Mouse (Mus musculus): ENCODE results near the gene Mtch1.

GRCm38 (mm10) chr17:29312082-29312481 lies 35.7 kb downstream of the Mtch1 start:
- TF ChIP-seq CTCF (IDR thresholded peaks at IDR 0.05; ENCODE audit: low read depth, low read length) (no peak), POLR2A (IDR thresholded peaks at IDR 0.05; ENCODE audit: borderline replicate concordance, low read depth, low read length) (no peak)
